ENCODE assay signal across 23 mouse cellular contexts in the genomic region with DNA sequence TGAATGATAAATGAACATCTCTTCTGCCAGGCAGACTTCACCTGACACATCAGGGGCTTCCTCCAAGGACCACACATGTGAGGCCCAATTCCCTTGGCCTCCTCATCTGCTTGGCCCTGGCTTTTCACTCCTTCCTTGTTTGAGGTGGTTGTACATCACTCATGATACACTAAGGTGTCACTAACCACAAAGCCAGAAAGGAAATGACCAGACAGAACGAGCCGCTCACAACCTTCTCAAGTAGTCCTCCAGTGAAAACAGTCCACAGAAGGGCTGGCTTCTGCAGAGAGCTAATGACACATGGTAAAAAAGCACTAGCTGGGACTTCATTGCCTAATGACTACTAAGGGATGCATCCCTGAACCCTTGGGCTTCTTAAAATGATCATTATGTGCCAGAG. TPM values are rescaled to one million over a fixed set of nuclear protein-coding genes. Genes with fewer than 3 reads are reported as not detected.
"Had no signal": no experiment of that assay in that cellular context is flagged by ENCODE, and none has a peak within 500 bp of the region (broad histone marks: within the 10 kb centered on the region; RNA-seq: fewer than 3 reads in every experiment).

No protein-coding gene starts in this region.

- H3K27ac ChIP-seq: heart, adult 2 months; heart, embryonic 13.5 days; heart, embryonic 15.5 days; hindbrain, embryonic 10.5 days; hindbrain, embryonic 12.5 days; hindbrain, embryonic 14.5 days; intestine, embryonic 15.5 days; layer of hippocampus, adult 2 months; limb, embryonic 13.5 days; limb, embryonic 15.5 days had no signal

- H3K36me3 ChIP-seq: heart, embryonic 13.5 days; heart, embryonic 15.5 days; hindbrain, embryonic 10.5 days; hindbrain, embryonic 12.5 days; intestine, embryonic 15.5 days; limb, embryonic 13.5 days; limb, embryonic 15.5 days had no signal

- H3K4me3 ChIP-seq: heart, adult 2 months; heart, embryonic 13.5 days; heart, embryonic 15.5 days; hindbrain, embryonic 10.5 days; hindbrain, embryonic 12.5 days; intestine, embryonic 15.5 days; layer of hippocampus, adult 2 months; limb, embryonic 13.5 days; limb, embryonic 15.5 days had no signal

- H3K4me1 ChIP-seq: hindbrain, embryonic 10.5 days; hindbrain, embryonic 12.5 days; intestine, embryonic 15.5 days had no signal

- H3K27me3 ChIP-seq: heart, embryonic 15.5 days; hindbrain, embryonic 12.5 days; intestine, embryonic 15.5 days; limb, embryonic 15.5 days had no signal

- DNase-seq: forebrain, postnatal 0 days; gastrocnemius, postnatal 14 days; gastrocnemius, postnatal 36 days; heart, adult 11 months; heart, adult 2 months; kidney, adult 18-20 months; kidney, adult 8-10 months; kidney, postnatal 10 days; kidney, postnatal 25 days; kidney, postnatal 4 days; layer of hippocampus, postnatal 36 days; left cerebral cortex, postnatal 4 days had no signal

- ATAC-seq: forebrain, postnatal 0 days; hindbrain, embryonic 16.5 days; inflammation-experienced regulatory T-cells, adult 6 months; intestine, embryonic 15.5 days had no signal

RNA-seq across cellular contexts. Expression of a gene that starts 46.3 kb away (rescaled TPM):
- polyA plus RNA-seq: inflammation-experienced regulatory T-cells, adult 6 months had no signal
